Mouse (Mus musculus) small intestine, adult 10 weeks (tissue): ENCODE measurements around the gene Aox2. TPM values are rescaled to one million over a fixed set of nuclear protein-coding genes. Genes with fewer than 3 reads are reported as not detected.

ENCODE experiments used
- polyA plus RNA-seq: library from polyadenylated mRNA; stranded (reverse); fragments of 350-450 nt; fragmentation: Illumina TruSeq; extraction: RNeasy Lipid Tissue Mini Kit (QIAGEN cat#74804); gene quantifications from one replicate; pipeline ENCODE4 v1.2.3, GENCODE M21; 2014; ENCODE audit warnings: low replicate concordance

Gene Aox2
- polyA plus RNA-seq: 0.07 TPM

GRCm38 (mm10) chr1:58278026-58278425, at the start of gene Aox2:
TSS of gene Aox2 (plus strand) at chr1:58278326.

GRCm38 (mm10) chr1:58392652-58393283, 114.6 kb downstream of the Aox2 start, which contains the start of gene Bzw1:
TSS of gene Bzw1 (plus strand) at chr1:58392898.

GRCm38 (mm10) chr1:58423371-58424248, 145.5 kb downstream of the Aox2 start, which contains the start of gene Clk1:
TSS of gene Clk1 (minus strand) at chr1:58424066.

Other genes with a start within 250 kb of the Aox2 start
- gene Aox1, start 248.4 kb upstream of the Aox2 start, polyA plus RNA-seq: 0.93 TPM
- gene Aox3, start 165.2 kb upstream of the Aox2 start, polyA plus RNA-seq: 0.59 TPM
- not detected for gene Aox4, start 67.9 kb upstream of the Aox2 start, polyA plus RNA-seq
- 401 TPM for gene Bzw1, start 114.6 kb downstream of the Aox2 start, polyA plus RNA-seq
- 711 TPM for gene Clk1, start 145.7 kb downstream of the Aox2 start, polyA plus RNA-seq
- gene Nif3l1, start 166.8 kb downstream of the Aox2 start, polyA plus RNA-seq: 21.9 TPM
- gene Ppil3, start 167.2 kb downstream of the Aox2 start, polyA plus RNA-seq: 73.4 TPM
- 33.7 TPM for gene Orc2, start 226.8 kb downstream of the Aox2 start, polyA plus RNA-seq